Mouse (Mus musculus) myocyte (in vitro differentiated cells): Measurements from ENCODE around the gene Zbtb43.

Experiments used
- MYOG ChIP-seq, 3 experiments: IDR thresholded peaks; one replicate each; pipeline ENCODE4 v1.6.1; 2011; ENCODE audit warnings: control low read depth in 2 of 3, low read depth in 2 of 3, mild to moderate bottlenecking in 2 of 3; ENCODE audit not compliant: insufficient read length in 2 of 3, control insufficient read depth in 1 of 3, insufficient read depth in 1 of 3
- POLR2A ChIP-seq: IDR thresholded peaks from one replicate; pipeline ENCODE4 v1.6.1; 2011; ENCODE audit warnings: low read depth, mild to moderate bottlenecking, control low read depth, moderate library complexity; ENCODE audit not compliant: insufficient read length

GRCm38 (mm10) chr2:33449119-33449873 is 19.1 kb downstream of the Zbtb43 start:
- TF ChIP-seq POLR2A: no peak
- no peak for TF ChIP-seq MYOG (IDR thresholded peaks at IDR 0.05; ENCODE audit: control insufficient read depth in 1 of 3, insufficient read depth in 1 of 3, insufficient read length in 2 of 3, low read depth in 2 of 3)
